In genomic region chr8:111912860-111913432, GRCm38 (mm10) we compare ENCODE assay signal across 9 mouse cellular contexts. TPM values are rescaled to one million over a fixed set of nuclear protein-coding genes. Genes with fewer than 3 reads are reported as not detected.
DNase-seq lines count a peak whose midpoint lies in the region; ATAC-seq lines count a peak whose summit lies in the region.
"Had no signal": no experiment of that assay in that cellular context is flagged by ENCODE, and none has a peak within 500 bp of the region (broad histone marks: within the 10 kb centered on the region; RNA-seq: fewer than 3 reads in every experiment).

No protein-coding gene starts in this region.

- intact Hi-C loops in gastrocnemius, postnatal 14 days (cut with DNase I; ENCODE audit: low total_unique reads) = no loop called here

- peak overlapping the region; percentile 51 for H3K27ac ChIP-seq in midbrain, embryonic 13.5 days
- H3K27ac ChIP-seq in midbrain, embryonic 10.5 days (replicated peaks) = no peak overlapping the region
- H3K27ac ChIP-seq in hindbrain, embryonic 10.5 days = no peak overlapping the region
- H3K27ac ChIP-seq in midbrain, embryonic 16.5 days (ENCODE audit: low read length) = peak overlapping the region; percentile 34; the same call in 1 of the 2 replicates
- no peak overlapping the region for H3K27ac ChIP-seq in liver, embryonic 11.5 days (ENCODE audit: low read depth, low read length)

- H3K27me3 ChIP-seq in midbrain, embryonic 13.5 days = no peaks in the 10 kb centered on the region
- H3K27me3 ChIP-seq in midbrain, embryonic 10.5 days (ENCODE audit: low read depth, poor library complexity, severe bottlenecking) = peaks cover 46% of the 10 kb centered on the region
- peaks cover 35% of the 10 kb centered on the region for H3K27me3 ChIP-seq in hindbrain, embryonic 10.5 days (ENCODE audit: insufficient read depth, poor library complexity, severe bottlenecking)
- no peaks in the 10 kb centered on the region for H3K27me3 ChIP-seq in midbrain, embryonic 16.5 days (ENCODE audit: control insufficient read depth, insufficient read depth, low read depth, low read length)
- H3K27me3 ChIP-seq in liver, embryonic 11.5 days (replicated peaks; ENCODE audit: control insufficient read depth, insufficient read depth, low read length) = peaks cover 31% of the 10 kb centered on the region
- H3K27me3 ChIP-seq: CH12.LX had no signal

- no peak overlapping the region for H3K4me3 ChIP-seq in midbrain, embryonic 13.5 days (replicated peaks)
- H3K4me3 ChIP-seq in midbrain, embryonic 10.5 days = no peak overlapping the region
- H3K4me3 ChIP-seq in hindbrain, embryonic 10.5 days = no peak overlapping the region
- no peak overlapping the region for H3K4me3 ChIP-seq in midbrain, embryonic 16.5 days (ENCODE audit: low read depth, low read length)
- H3K4me3 ChIP-seq in liver, embryonic 11.5 days (ENCODE audit: low read depth, low read length) = no peak overlapping the region

- peaks cover 15% of the 10 kb centered on the region for H3K4me1 ChIP-seq in midbrain, embryonic 13.5 days (replicated peaks)
- peaks cover 18% of the 10 kb centered on the region for H3K4me1 ChIP-seq in midbrain, embryonic 10.5 days
- H3K4me1 ChIP-seq in hindbrain, embryonic 10.5 days (replicated peaks) = peaks cover 21% of the 10 kb centered on the region
- H3K4me1 ChIP-seq in midbrain, embryonic 16.5 days (ENCODE audit: control insufficient read depth, insufficient read depth, low read length) = peaks cover 17% of the 10 kb centered on the region
- H3K4me1 ChIP-seq in liver, embryonic 11.5 days (replicated peaks; ENCODE audit: control insufficient read depth, insufficient read depth, low read length) = no peaks in the 10 kb centered on the region

- ATAC-seq in frontal cortex, adult (ENCODE audit: low TSS enrichment) = no peak
- ATAC-seq in midbrain, embryonic 13.5 days = peak; percentile 87
- peak; percentile 82 for ATAC-seq in midbrain, embryonic 16.5 days
- ATAC-seq in liver, embryonic 11.5 days (replicated peaks; ENCODE audit: low FRiP score) = no peak

- no peaks in the 10 kb centered on the region for H3K9me3 ChIP-seq in midbrain, embryonic 13.5 days
- H3K9me3 ChIP-seq in midbrain, embryonic 10.5 days (replicated peaks) = no peaks in the 10 kb centered on the region
- H3K9me3 ChIP-seq in hindbrain, embryonic 10.5 days = no peaks in the 10 kb centered on the region
- no peaks in the 10 kb centered on the region for H3K9me3 ChIP-seq in midbrain, embryonic 16.5 days (replicated peaks; ENCODE audit: control insufficient read depth, low read length, poor library complexity, severe bottlenecking)
- H3K9me3 ChIP-seq in liver, embryonic 11.5 days (ENCODE audit: control insufficient read depth, low read length) = no peaks in the 10 kb centered on the region

- peaks cover 20% of the 10 kb centered on the region for H3K36me3 ChIP-seq in midbrain, embryonic 13.5 days
- H3K36me3 ChIP-seq in midbrain, embryonic 10.5 days = peaks cover 25% of the 10 kb centered on the region
- H3K36me3 ChIP-seq in hindbrain, embryonic 10.5 days = peaks cover 21% of the 10 kb centered on the region
- peaks cover 3% of the 10 kb centered on the region; the same call in 1 of the 2 replicates for H3K36me3 ChIP-seq in midbrain, embryonic 16.5 days (ENCODE audit: control insufficient read depth, insufficient read depth, low read length)
- H3K36me3 ChIP-seq in liver, embryonic 11.5 days (ENCODE audit: control insufficient read depth, insufficient read depth, low read length) = no peaks in the 10 kb centered on the region

- H3K9ac ChIP-seq in midbrain, embryonic 13.5 days (replicated peaks) = no peak overlapping the region
- no peak overlapping the region for H3K9ac ChIP-seq in midbrain, embryonic 16.5 days (ENCODE audit: low read depth, low read length)
- no peak overlapping the region for H3K9ac ChIP-seq in liver, embryonic 11.5 days (ENCODE audit: low read depth, low read length)

- peak; percentile 61 to 77 for DNase-seq in frontal cortex, postnatal 10 days (ENCODE audit: low spot score in 2 of 2)
- DNase-seq in midbrain, embryonic 10.5 days (ENCODE audit: low spot score) = no peak
- peak; percentile 29 for DNase-seq in hindbrain, embryonic 10.5 days (ENCODE audit: low spot score)
- DNase-seq in gastrocnemius, postnatal 14 days = no peak
- DNase-seq in liver, embryonic 11.5 days (ENCODE audit: low spot score) = no peak

- WGBS in midbrain, embryonic 13.5 days = 42% methylated on average over 12 of the region's 12 CpGs
- 53% methylated on average over 12 of the region's 12 CpGs for WGBS in midbrain, embryonic 10.5 days
- WGBS in hindbrain, embryonic 10.5 days = 45% methylated on average over 12 of the region's 12 CpGs
- WGBS in midbrain, embryonic 16.5 days = 30% methylated on average over 12 of the region's 12 CpGs
- WGBS in liver, embryonic 11.5 days = 58% methylated on average over 12 of the region's 12 CpGs

- no peak overlapping the region for H3K4me2 ChIP-seq in midbrain, embryonic 13.5 days (replicated peaks)
- no peak overlapping the region; the same call in 1 of the 2 replicates for H3K4me2 ChIP-seq in midbrain, embryonic 16.5 days (ENCODE audit: low read length)
- H3K4me2 ChIP-seq in liver, embryonic 11.5 days = no peak overlapping the region

RNA-seq across cellular contexts. Expression of gene Chst5, which starts 2.7 kb away (rescaled TPM):
- polyA plus RNA-seq in midbrain, embryonic 13.5 days (2015; fragmentation: Nextera tagmentation; extraction: Ambion mirVana) = 3.1 and 4.2 TPM in 2 replicates
- polyA plus RNA-seq in midbrain, embryonic 10.5 days (2016; fragmentation: Nextera tagmentation; extraction: Ambion mirVana) = 2.1 and 2.9 TPM in 2 replicates
- polyA plus RNA-seq in hindbrain, embryonic 10.5 days (2016; fragmentation: Nextera tagmentation; extraction: Ambion mirVana) = 4.6 and 4.9 TPM in 2 replicates
- 2.7 and 4.1 TPM in 2 replicates for polyA plus RNA-seq in midbrain, embryonic 16.5 days (2015; fragmentation: Nextera tagmentation; extraction: Ambion mirVana)
- total RNA-seq in gastrocnemius, postnatal 14 days (2021) = 1 to 10 TPM; 1.6 to 1.7 TPM
- 0.35 and 0.41 TPM in 2 replicates for polyA plus RNA-seq in liver, embryonic 11.5 days (2014; fragmentation: Nextera tagmentation; extraction: Ambion mirVana)
- total RNA-seq: CH12.LX had no signal

RNA-seq across cellular contexts. Expression of gene Tmem231, which starts 20.7 kb away (rescaled TPM):
- 15.9 and 16.8 TPM in 2 replicates for polyA plus RNA-seq in midbrain, embryonic 13.5 days (2015; fragmentation: Nextera tagmentation; extraction: Ambion mirVana)
- polyA plus RNA-seq in midbrain, embryonic 10.5 days (2016; fragmentation: Nextera tagmentation; extraction: Ambion mirVana) = 26.7 TPM in 2 replicates
- 24.4 and 27.4 TPM in 2 replicates for polyA plus RNA-seq in hindbrain, embryonic 10.5 days (2016; fragmentation: Nextera tagmentation; extraction: Ambion mirVana)
- 20.9 and 22.4 TPM in 2 replicates for polyA plus RNA-seq in midbrain, embryonic 16.5 days (2015; fragmentation: Nextera tagmentation; extraction: Ambion mirVana)
- 1 to 10 TPM; 1.1 to 1.4 TPM for total RNA-seq in gastrocnemius, postnatal 14 days (2021)
- polyA plus RNA-seq in liver, embryonic 11.5 days (2014; fragmentation: Nextera tagmentation; extraction: Ambion mirVana) = 6.7 and 6.8 TPM in 2 replicates

RNA-seq across cellular contexts. Expression of gene Gabarapl2, which starts 27.6 kb away (rescaled TPM):
- 453 and 504 TPM in 2 replicates for polyA plus RNA-seq in midbrain, embryonic 13.5 days (2015; fragmentation: Nextera tagmentation; extraction: Ambion mirVana)
- polyA plus RNA-seq in midbrain, embryonic 10.5 days (2016; fragmentation: Nextera tagmentation; extraction: Ambion mirVana) = 235 and 259 TPM in 2 replicates
- polyA plus RNA-seq in hindbrain, embryonic 10.5 days (2016; fragmentation: Nextera tagmentation; extraction: Ambion mirVana) = 235 and 314 TPM in 2 replicates
- polyA plus RNA-seq in midbrain, embryonic 16.5 days (2015; fragmentation: Nextera tagmentation; extraction: Ambion mirVana) = 469 and 489 TPM in 2 replicates
- total RNA-seq in gastrocnemius, postnatal 14 days (2021) = 10 to 100 TPM; 73.9 to 78.5 TPM
- polyA plus RNA-seq in liver, embryonic 11.5 days (2014; fragmentation: Nextera tagmentation; extraction: Ambion mirVana) = 136 and 141 TPM in 2 replicates

RNA-seq across cellular contexts. Expression of gene Tmem170, which starts 36.4 kb away (rescaled TPM):
- polyA plus RNA-seq in midbrain, embryonic 13.5 days (2015; fragmentation: Nextera tagmentation; extraction: Ambion mirVana) = 5.3 and 5.4 TPM in 2 replicates
- polyA plus RNA-seq in midbrain, embryonic 10.5 days (2016; fragmentation: Nextera tagmentation; extraction: Ambion mirVana) = 10.3 TPM in 2 replicates
- polyA plus RNA-seq in hindbrain, embryonic 10.5 days (2016; fragmentation: Nextera tagmentation; extraction: Ambion mirVana) = 8.4 and 10.7 TPM in 2 replicates
- 3.8 TPM in 2 replicates for polyA plus RNA-seq in midbrain, embryonic 16.5 days (2015; fragmentation: Nextera tagmentation; extraction: Ambion mirVana)
- 1 to 10 TPM; 1.6 TPM for total RNA-seq in gastrocnemius, postnatal 14 days (2021)
- 8.0 and 8.4 TPM in 2 replicates for polyA plus RNA-seq in liver, embryonic 11.5 days (2014; fragmentation: Nextera tagmentation; extraction: Ambion mirVana)

RNA-seq across cellular contexts. Expression of gene Cfdp1, which starts 58.9 kb away (rescaled TPM):
- polyA plus RNA-seq in midbrain, embryonic 13.5 days (2015; fragmentation: Nextera tagmentation; extraction: Ambion mirVana) = 193 and 196 TPM in 2 replicates
- polyA plus RNA-seq in midbrain, embryonic 10.5 days (2016; fragmentation: Nextera tagmentation; extraction: Ambion mirVana) = 205 and 225 TPM in 2 replicates
- 171 and 215 TPM in 2 replicates for polyA plus RNA-seq in hindbrain, embryonic 10.5 days (2016; fragmentation: Nextera tagmentation; extraction: Ambion mirVana)
- 222 and 233 TPM in 2 replicates for polyA plus RNA-seq in midbrain, embryonic 16.5 days (2015; fragmentation: Nextera tagmentation; extraction: Ambion mirVana)
- 10 to 100 TPM; 21.5 to 30.1 TPM for total RNA-seq in gastrocnemius, postnatal 14 days (2021)
- polyA plus RNA-seq in liver, embryonic 11.5 days (2014; fragmentation: Nextera tagmentation; extraction: Ambion mirVana) = 218 and 234 TPM in 2 replicates

Comparison
In these comparisons a context has a peak if more than half of its experiments do, and no peak if none do; other contexts are left out.
1. H3K27ac ChIP-seq: peak in midbrain, embryonic 13.5 days (single experiment) and midbrain, embryonic 16.5 days (single experiment); none in midbrain, embryonic 10.5 days (single experiment), hindbrain, embryonic 10.5 days (single experiment) and liver, embryonic 11.5 days (single experiment).
2. DNase-seq: peak in frontal cortex, postnatal 10 days (2 of 2) and hindbrain, embryonic 10.5 days (single experiment); none in midbrain, embryonic 10.5 days (single experiment), gastrocnemius, postnatal 14 days (single experiment) and liver, embryonic 11.5 days (single experiment).
3. ATAC-seq: peak in midbrain, embryonic 13.5 days (single experiment) and midbrain, embryonic 16.5 days (single experiment); none in frontal cortex, adult (single experiment) and liver, embryonic 11.5 days (single experiment).